Mouse (Mus musculus): ENCODE measurements at regions not wholly inside any gene's neighbourhood (a gene's known extent, or its start where the extent isn't known, plus 50 kb on each side); places are given as distances from the start of the nearest gene placed in this dataset.

- DNase-seq (ENCODE audit: low read depth, low spot score): no peak
These were observed 194.8 kb downstream of the Wdr20rt start for GRCm38 (mm10) chr12:65420127-65420526.

GRCm38 (mm10) chr12:65424506-65424905 lies 199.2 kb downstream of the Wdr20rt start:
- DNase-seq (ENCODE audit: low read depth, low spot score): no peak

- DNase-seq (ENCODE audit: low read depth, low spot score): no peak
These were observed 200.1 kb downstream of the Wdr20rt start for GRCm38 (mm10) chr12:65425440-65425839.

GRCm38 (mm10) chr12:65426884-65427283 lies 201.6 kb downstream of the Wdr20rt start:
- DNase-seq (ENCODE audit: low read depth, low spot score): peak; percentile 3

- peak; percentile 84 for DNase-seq (ENCODE audit: low read depth, low spot score)
These were observed 203.1 kb downstream of the Wdr20rt start for GRCm38 (mm10) chr12:65428214-65428981.

GRCm38 (mm10) chr12:65450845-65451244 lies 225.5 kb downstream of the Wdr20rt start:
- no peak for DNase-seq (ENCODE audit: low read depth, low spot score)

- no peak for DNase-seq (ENCODE audit: low read depth, low spot score)
These were observed 230.4 kb downstream of the Wdr20rt start for GRCm38 (mm10) chr12:65455683-65456082.

GRCm38 (mm10) chr12:65456956-65457355 lies 231.6 kb downstream of the Wdr20rt start:
- no peak for DNase-seq (ENCODE audit: low read depth, low spot score)

- DNase-seq (ENCODE audit: low read depth, low spot score): no peak
These were observed 238.9 kb downstream of the Wdr20rt start for GRCm38 (mm10) chr12:65464246-65464645.

GRCm38 (mm10) chr12:65478674-65479073 lies 253.4 kb downstream of the Wdr20rt start:
- DNase-seq (ENCODE audit: low read depth, low spot score): peak; percentile 72

GRCm38 (mm10) chr12:65480829-65481228 lies 255.5 kb downstream of the Wdr20rt start:
- DNase-seq (ENCODE audit: low read depth, low spot score): no peak

- no peak for DNase-seq (ENCODE audit: low read depth, low spot score)
These were observed 265.8 kb downstream of the Wdr20rt start for GRCm38 (mm10) chr12:65491092-65491491.

GRCm38 (mm10) chr12:65494388-65495030 lies 269.2 kb downstream of the Wdr20rt start:
- no peak for DNase-seq (ENCODE audit: low read depth, low spot score)

- no peak for DNase-seq (ENCODE audit: low read depth, low spot score)
These were observed 271.3 kb downstream of the Wdr20rt start for GRCm38 (mm10) chr12:65496613-65497012.

- DNase-seq (ENCODE audit: low read depth, low spot score): no peak
These were observed 272.3 kb downstream of the Wdr20rt start for GRCm38 (mm10) chr12:65497602-65498001.

- DNase-seq (ENCODE audit: low read depth, low spot score): no peak
These were observed 276.1 kb downstream of the Wdr20rt start for GRCm38 (mm10) chr12:65501459-65501858.

- peak; percentile 79 for DNase-seq (ENCODE audit: low read depth, low spot score)
These were observed 276.7 kb downstream of the Wdr20rt start for GRCm38 (mm10) chr12:65502045-65502444.

- DNase-seq (ENCODE audit: low read depth, low spot score): no peak
These were observed 287.8 kb downstream of the Wdr20rt start for GRCm38 (mm10) chr12:65513070-65513469.

- no peak for DNase-seq (ENCODE audit: low read depth, low spot score)
These were observed 308.9 kb downstream of the Wdr20rt start for GRCm38 (mm10) chr12:65534142-65534690.

GRCm38 (mm10) chr12:65548301-65548700 lies 323.0 kb downstream of the Wdr20rt start:
- DNase-seq (ENCODE audit: low read depth, low spot score): no peak

GRCm38 (mm10) chr12:65552230-65552629 lies 326.9 kb downstream of the Wdr20rt start:
- DNase-seq (ENCODE audit: low read depth, low spot score): no peak

- no peak for DNase-seq (ENCODE audit: low read depth, low spot score)
These were observed 333.7 kb downstream of the Wdr20rt start for GRCm38 (mm10) chr12:65559036-65559435.

- no peak for DNase-seq (ENCODE audit: low read depth, low spot score)
These were observed 334.5 kb downstream of the Wdr20rt start for GRCm38 (mm10) chr12:65559809-65560208.

Measured in R1 (cell line).